Mouse (Mus musculus): Measurements from ENCODE around the gene Trp63. TPM values are rescaled to one million over a fixed set of nuclear protein-coding genes. Genes with fewer than 3 reads are reported as not detected.

Trp63 gene
- polyA plus RNA-seq, 1 experiment from 2014 or later, result 8.4 TPM

- no peak overlapping the region for H3K27ac ChIP-seq
- H3K4me3 ChIP-seq, result no peak overlapping the region
- 77% methylated on average over 5 of the region's 5 CpGs for WGBS
- H3K36me3 ChIP-seq (replicated peaks), result no peaks in the 10 kb centered on the region
- H3K9me3 ChIP-seq, result no peaks in the 10 kb centered on the region
- no peak for DNase-seq (ENCODE audit: extremely low spot score, low spot score)
- H3K27me3 ChIP-seq (ENCODE audit: poor library complexity, severe bottlenecking), result no peaks in the 10 kb centered on the region
- H3K4me1 ChIP-seq, result no peaks in the 10 kb centered on the region
Observed at GRCm38 (mm10) chr16:25792640-25793266, 109.2 kb downstream of the Trp63 start.

GRCm38 (mm10) chr16:25797732-25798294 is 114.2 kb downstream of the Trp63 start:
- no peak for DNase-seq (ENCODE audit: extremely low spot score, low spot score)
- Histone ChIP-seq H3K27me3 (ENCODE audit: poor library complexity, severe bottlenecking) (no peaks in the 10 kb centered on the region), H3K4me1 (no peaks in the 10 kb centered on the region), H3K9me3 (no peaks in the 10 kb centered on the region), H3K36me3 (replicated peaks) (no peaks in the 10 kb centered on the region), H3K4me3 (no peak overlapping the region), H3K27ac (no peak overlapping the region)
- 80% methylated on average over 4 of the region's 4 CpGs for WGBS

- no peaks in the 10 kb centered on the region for H3K36me3 ChIP-seq (replicated peaks)
- no peak for DNase-seq (ENCODE audit: extremely low spot score, low spot score)
- H3K27me3 ChIP-seq (ENCODE audit: poor library complexity, severe bottlenecking), result 0 out of 2 replicates have a peak, but pooled peaks cover 4% of the 10 kb centered on the region
- H3K9me3 ChIP-seq, result no peaks in the 10 kb centered on the region
- H3K4me1 ChIP-seq, result no peaks in the 10 kb centered on the region
- no peak overlapping the region for H3K27ac ChIP-seq
- no peak overlapping the region for H3K4me3 ChIP-seq
Observed at GRCm38 (mm10) chr16:25799618-25800017, 116.1 kb downstream of the Trp63 start.

- no peak overlapping the region for H3K4me3 ChIP-seq
- 75% methylated on average over 3 of the region's 3 CpGs for WGBS
- H3K9me3 ChIP-seq, result no peaks in the 10 kb centered on the region
- peaks cover 5% of the 10 kb centered on the region; the same call in 1 of the 2 replicates for H3K4me1 ChIP-seq
- no peaks in the 10 kb centered on the region for H3K36me3 ChIP-seq (replicated peaks)
- H3K27ac ChIP-seq, result no peak overlapping the region
- no peak for DNase-seq (ENCODE audit: extremely low spot score, low spot score)
- H3K27me3 ChIP-seq (ENCODE audit: poor library complexity, severe bottlenecking), result peaks cover 42% of the 10 kb centered on the region
Observed at GRCm38 (mm10) chr16:25804955-25805354, 121.4 kb downstream of the Trp63 start.

- Histone ChIP-seq H3K27me3 (ENCODE audit: poor library complexity, severe bottlenecking) (peaks cover 60% of the 10 kb centered on the region), H3K4me3 (no peak overlapping the region), H3K36me3 (replicated peaks) (no peaks in the 10 kb centered on the region), H3K9me3 (no peaks in the 10 kb centered on the region), H3K27ac (no peak overlapping the region), H3K4me1 (peaks cover 10% of the 10 kb centered on the region)
- DNase-seq (ENCODE audit: extremely low spot score, low spot score), result no peak
Observed at GRCm38 (mm10) chr16:25807116-25807515, 123.6 kb downstream of the Trp63 start.

DNA sequence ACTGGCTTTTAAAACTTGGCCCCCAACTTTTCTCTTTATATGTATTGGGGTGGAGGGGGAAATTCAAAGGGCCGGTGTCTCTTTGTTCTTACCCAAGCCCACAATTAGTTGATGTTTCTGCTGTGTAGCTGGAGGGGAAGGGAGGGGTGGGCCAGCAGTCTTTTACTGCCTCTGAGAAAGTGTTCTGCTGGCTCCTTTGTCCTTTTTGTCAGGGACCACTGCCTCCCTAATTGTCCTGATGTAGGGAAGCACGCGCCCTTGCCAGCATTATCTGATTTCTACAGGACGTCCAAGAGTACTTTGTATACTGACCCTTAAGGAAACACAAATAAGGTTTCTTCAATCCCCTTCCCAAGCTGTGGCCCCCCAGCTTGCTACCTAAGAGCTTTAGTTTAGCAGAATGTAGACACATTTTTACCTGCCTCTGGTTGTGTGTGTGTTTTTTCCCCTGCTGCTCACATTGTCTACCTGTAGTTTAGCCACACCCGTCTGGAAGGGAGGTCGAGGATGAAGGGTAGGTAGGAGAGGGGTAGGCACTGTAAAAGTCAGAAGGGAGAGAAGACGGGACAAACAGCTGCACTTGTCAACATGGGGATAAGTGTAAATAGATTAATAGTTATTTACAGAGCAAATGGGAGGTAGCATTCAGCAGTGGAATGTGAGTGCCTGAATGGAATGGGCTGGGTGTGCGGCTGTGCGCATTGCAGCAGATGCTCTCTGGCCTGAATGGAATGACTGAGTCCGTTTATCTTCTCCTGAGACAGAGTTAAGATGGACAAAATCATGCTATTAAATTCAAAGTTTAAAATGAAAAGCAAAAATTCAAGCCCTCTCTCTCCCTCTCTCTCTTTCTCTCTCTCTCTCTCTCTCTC is 134.4 kb downstream of the Trp63 start:
- Histone ChIP-seq H3K27me3 (ENCODE audit: poor library complexity, severe bottlenecking) (peaks cover 63% of the 10 kb centered on the region), H3K36me3 (replicated peaks) (no peaks in the 10 kb centered on the region), H3K4me1 (peaks cover 12% of the 10 kb centered on the region), H3K4me3 (no peak overlapping the region), H3K27ac (no peak overlapping the region), H3K9me3 (no peaks in the 10 kb centered on the region)
- DNase-seq (ENCODE audit: extremely low spot score, low spot score), result no peak
- 20% methylated on average over 10 of the region's 10 CpGs for WGBS

GRCm38 (mm10) chr16:25826016-25826415 is 142.5 kb downstream of the Trp63 start:
- Histone ChIP-seq H3K27ac (no peak overlapping the region), H3K36me3 (replicated peaks) (no peaks in the 10 kb centered on the region), H3K27me3 (ENCODE audit: poor library complexity, severe bottlenecking) (no peaks in the 10 kb centered on the region), H3K4me3 (no peak overlapping the region), H3K9me3 (no peaks in the 10 kb centered on the region), H3K4me1 (no peaks in the 10 kb centered on the region)
- 67% methylated on average over 7 of the region's 7 CpGs for WGBS
- no peak for DNase-seq (ENCODE audit: extremely low spot score, low spot score)

DNA sequence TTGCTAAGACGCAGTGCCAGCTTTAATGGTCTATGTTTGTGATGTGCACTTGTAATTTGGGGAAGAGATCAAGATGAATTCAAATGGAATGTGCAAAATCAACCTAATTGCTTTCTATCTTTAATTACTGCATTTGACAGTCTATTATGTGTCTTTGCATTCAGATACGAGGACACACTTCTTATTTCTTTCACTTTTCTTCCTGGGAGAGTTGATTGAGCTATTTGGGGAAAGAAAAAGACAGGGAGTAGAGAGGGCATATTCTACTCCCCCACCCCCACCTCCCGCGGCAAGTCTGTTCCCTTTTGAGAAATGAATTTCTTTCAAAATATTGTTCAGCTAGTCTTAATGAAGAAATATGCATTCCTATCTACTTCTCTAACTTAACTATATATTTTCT is 149.0 kb downstream of the Trp63 start:
- Histone ChIP-seq H3K27me3 (ENCODE audit: poor library complexity, severe bottlenecking) (no peaks in the 10 kb centered on the region), H3K4me3 (no peak overlapping the region), H3K4me1 (no peaks in the 10 kb centered on the region), H3K36me3 (replicated peaks) (no peaks in the 10 kb centered on the region), H3K27ac (no peak overlapping the region), H3K9me3 (no peaks in the 10 kb centered on the region)
- WGBS, result 79% methylated on average over 4 of the region's 4 CpGs
- DNase-seq (ENCODE audit: extremely low spot score, low spot score), result no peak

GRCm38 (mm10) chr16:25835301-25835700 is 151.7 kb downstream of the Trp63 start:
- H3K4me1 ChIP-seq, result no peaks in the 10 kb centered on the region
- H3K36me3 ChIP-seq (replicated peaks), result no peaks in the 10 kb centered on the region
- 89% methylated on average over 3 of the region's 3 CpGs for WGBS
- no peaks in the 10 kb centered on the region for H3K9me3 ChIP-seq
- H3K4me3 ChIP-seq, result no peak overlapping the region
- DNase-seq (ENCODE audit: extremely low spot score, low spot score), result no peak
- no peaks in the 10 kb centered on the region for H3K27me3 ChIP-seq (ENCODE audit: poor library complexity, severe bottlenecking)
- no peak overlapping the region for H3K27ac ChIP-seq

- Histone ChIP-seq H3K4me3 (no peak overlapping the region), H3K27ac (no peak overlapping the region), H3K4me1 (no peaks in the 10 kb centered on the region), H3K27me3 (ENCODE audit: poor library complexity, severe bottlenecking) (no peaks in the 10 kb centered on the region), H3K9me3 (no peaks in the 10 kb centered on the region), H3K36me3 (replicated peaks) (no peaks in the 10 kb centered on the region)
- no peak for DNase-seq (ENCODE audit: extremely low spot score, low spot score)
- 90% methylated on average over 5 of the region's 5 CpGs for WGBS
Observed at GRCm38 (mm10) chr16:25835723-25836122, 152.2 kb downstream of the Trp63 start.

- 88% methylated on average over 6 of the region's 6 CpGs for WGBS
Observed at GRCm38 (mm10) chr16:25842996-25843395, 159.4 kb downstream of the Trp63 start.

DNA sequence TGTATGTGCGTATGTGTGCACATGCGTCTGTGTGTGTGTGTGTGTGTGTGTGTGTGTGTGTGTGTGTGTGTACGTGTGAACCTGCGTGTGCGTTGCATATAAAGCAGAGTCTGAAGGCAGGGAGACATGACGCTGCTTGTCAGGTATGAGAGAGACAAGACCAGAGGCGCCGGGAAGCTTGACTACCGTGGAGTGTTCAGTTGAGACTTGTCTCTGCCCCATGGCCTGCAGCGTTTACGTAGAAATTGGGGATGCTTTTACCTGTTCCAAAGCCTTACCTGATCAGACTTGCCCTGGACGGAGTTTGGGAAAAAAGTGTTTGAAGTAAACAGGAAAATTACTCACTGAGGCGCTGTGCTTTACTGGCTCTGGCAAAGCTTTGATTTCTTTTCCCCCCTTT is 160.1 kb downstream of the Trp63 start:
- Histone ChIP-seq H3K27me3 (ENCODE audit: poor library complexity, severe bottlenecking) (no peaks in the 10 kb centered on the region), H3K4me3 (no peak overlapping the region), H3K27ac (no peak overlapping the region), H3K4me1 (peaks cover 4% of the 10 kb centered on the region; the same call in 1 of the 2 replicates), H3K36me3 (replicated peaks) (no peaks in the 10 kb centered on the region), H3K9me3 (no peaks in the 10 kb centered on the region)
- no peak for DNase-seq (ENCODE audit: extremely low spot score, low spot score)
- 93% methylated on average over 13 of the region's 13 CpGs for WGBS

More at GRCm38 (mm10) chr16:25842996-25843395, 159.4 kb downstream of the Trp63 start:
- Histone ChIP-seq H3K27me3 (ENCODE audit: poor library complexity, severe bottlenecking) (no peaks in the 10 kb centered on the region), H3K27ac (no peak overlapping the region), H3K36me3 (replicated peaks) (no peaks in the 10 kb centered on the region), H3K9me3 (no peaks in the 10 kb centered on the region), H3K4me1 (no peaks in the 10 kb centered on the region), H3K4me3 (no peak overlapping the region)
- DNase-seq (ENCODE audit: extremely low spot score, low spot score), result no peak

DNA sequence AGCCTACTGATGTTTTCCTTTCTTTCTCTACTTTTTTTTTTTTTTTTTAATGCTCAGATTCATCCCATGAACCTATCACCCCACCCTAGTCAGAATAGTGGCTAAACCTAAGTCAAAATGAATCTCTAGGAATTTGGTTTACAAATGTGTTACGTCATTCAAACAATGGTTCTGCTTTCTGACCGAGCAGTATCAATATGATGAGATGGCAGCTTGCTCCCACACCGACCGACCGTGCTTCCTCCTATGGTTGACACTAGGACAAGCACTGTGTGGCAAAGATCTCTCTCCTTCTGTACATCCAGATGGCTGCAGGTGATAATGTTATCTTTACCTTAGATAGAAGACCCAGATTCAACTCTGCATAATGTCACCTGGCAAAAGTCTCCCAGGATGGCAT is 163.0 kb downstream of the Trp63 start:
- Histone ChIP-seq H3K4me1 (peaks cover 5% of the 10 kb centered on the region; the same call in 1 of the 2 replicates), H3K36me3 (replicated peaks) (no peaks in the 10 kb centered on the region), H3K27ac (no peak overlapping the region), H3K27me3 (ENCODE audit: poor library complexity, severe bottlenecking) (no peaks in the 10 kb centered on the region), H3K4me3 (no peak overlapping the region), H3K9me3 (no peaks in the 10 kb centered on the region)
- WGBS, result 95% methylated on average over 5 of the region's 5 CpGs
- DNase-seq (ENCODE audit: extremely low spot score, low spot score), result no peak
